In the genomic region with DNA sequence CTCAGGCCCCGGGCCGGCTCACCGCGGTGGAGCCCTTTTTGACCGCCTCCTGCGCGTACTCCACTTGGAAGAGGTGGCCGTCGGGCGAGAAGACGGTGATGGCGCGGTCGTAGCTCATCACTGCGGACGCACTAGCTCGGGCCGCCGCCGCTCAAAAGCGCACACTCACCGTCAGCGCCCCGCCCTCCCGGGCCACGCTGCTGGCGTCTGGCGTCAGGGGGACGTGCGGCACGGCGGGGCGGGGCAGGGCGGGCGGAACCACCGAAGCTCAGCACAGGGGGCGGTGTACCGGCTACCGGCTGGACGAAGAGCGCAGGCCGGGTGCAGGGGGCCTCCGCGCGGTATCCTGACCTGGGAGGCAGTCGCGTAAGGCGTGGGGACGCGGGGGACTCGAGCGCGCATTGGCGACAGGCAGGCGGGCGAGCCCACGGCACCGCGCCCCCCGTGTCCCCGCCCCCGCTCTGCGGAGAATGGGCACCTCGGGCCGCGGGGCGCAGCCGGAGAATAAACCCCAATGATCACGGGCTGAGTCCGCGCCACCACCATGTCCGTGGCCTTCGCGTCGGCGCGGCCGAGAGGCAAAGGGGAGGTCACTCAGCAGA, we compare ENCODE assay signal across 1 mouse cellular context.
TF ChIP-seq lines count a peak whose summit lies in the region.

A gene (minus strand): TSS at position 178 of the 602 bp plus-strand sequence.
A gene (plus strand): TSS at position 254 of the 602 bp plus-strand sequence.

TF ChIP-seq in CH12.LX, 34 proteins besides CTCF, POLR2A, EP300 and RAD21:
- 0 out of 2 replicates have a peak, but pooled peaks have one; percentile 28 for TF ChIP-seq MAX (IDR thresholded peaks at IDR 0.05; ENCODE audit: low read length)
- TF ChIP-seq IRF4 (IDR thresholded peaks at IDR 0.05; ENCODE audit: low read depth, low read length) = no peak
- TF ChIP-seq MAZ (IDR thresholded peaks at IDR 0.05; ENCODE audit: low read depth, low read length) = 0 out of 2 replicates have a peak, but pooled peaks have one; percentile 56
- TF ChIP-seq NELFE (IDR thresholded peaks at IDR 0.05; ENCODE audit: low read depth, low read length) = peak; percentile 85
- peak; percentile 95; the same call in 1 of the 2 replicates for TF ChIP-seq CHD1 (IDR thresholded peaks at IDR 0.05; ENCODE audit: low read depth, low read length)
- TF ChIP-seq CHD2 (IDR thresholded peaks at IDR 0.05; ENCODE audit: low read length) = peak; percentile 30
- no peak for TF ChIP-seq USF2 (conservative IDR thresholded peaks at IDR 0.05; ENCODE audit: low read depth, low read length)
- TF ChIP-seq MAFK (IDR thresholded peaks at IDR 0.05; ENCODE audit: insufficient replicate concordance, low read length) = no peak
- TF ChIP-seq TBP (conservative IDR thresholded peaks at IDR 0.05; ENCODE audit: low read depth, low read length) = no peak
- no peak for TF ChIP-seq USF1 (IDR thresholded peaks at IDR 0.05; ENCODE audit: low read depth, low read length)
- peak; percentile 48 for TF ChIP-seq NRF1 (IDR thresholded peaks at IDR 0.05; ENCODE audit: low read depth, low read length)
- TF ChIP-seq SMC3 (IDR thresholded peaks at IDR 0.05; ENCODE audit: low read depth, low read length) = no peak
- peak; percentile 10; the same call in 1 of the 2 replicates for TF ChIP-seq MEF2A (IDR thresholded peaks at IDR 0.05; ENCODE audit: borderline replicate concordance, low read depth, low read length)
- no peak for TF ChIP-seq JUND (conservative IDR thresholded peaks at IDR 0.05; ENCODE audit: low read depth, low read length)
- no peak for TF ChIP-seq UBTF (IDR thresholded peaks at IDR 0.05; ENCODE audit: low read depth, low read length)
- TF ChIP-seq ETS1 (conservative IDR thresholded peaks at IDR 0.05; ENCODE audit: low read depth, low read length) = no peak
- TF ChIP-seq JUN (IDR thresholded peaks at IDR 0.05; ENCODE audit: insufficient read depth, low read depth, low read length) = no peak
- peak; percentile 38; the same call in 1 of the 2 replicates for TF ChIP-seq TCF12 (IDR thresholded peaks at IDR 0.05; ENCODE audit: low read depth, low read length)
- no peak for TF ChIP-seq ZNF384 (IDR thresholded peaks at IDR 0.05; ENCODE audit: low read depth, low read length)
- TF ChIP-seq RCOR1 (conservative IDR thresholded peaks at IDR 0.05; ENCODE audit: low read depth, low read length) = no peak
- TF ChIP-seq SIN3A (IDR thresholded peaks at IDR 0.05; ENCODE audit: low read length) = peak; percentile 46
- TF ChIP-seq POLR2AphosphoS2 (IDR thresholded peaks at IDR 0.05; ENCODE audit: low read depth, low read length) = peak; percentile 67; the same call in 1 of the 2 replicates
- TF ChIP-seq BHLHE40 (IDR thresholded peaks at IDR 0.05; ENCODE audit: low read depth, low read length) = peak; percentile 45
- TF ChIP-seq ZMIZ1 (IDR thresholded peaks at IDR 0.05; ENCODE audit: low read depth, low read length) = peak; percentile 77; the same call in 1 of the 2 replicates
- no peak for TF ChIP-seq ZKSCAN1 (IDR thresholded peaks at IDR 0.05; ENCODE audit: borderline replicate concordance, low read depth, low read length)
- TF ChIP-seq ELF1 (IDR thresholded peaks at IDR 0.05; ENCODE audit: low read depth, low read length) = peak; percentile 18; the same call in 1 of the 2 replicates
- TF ChIP-seq E2F4 (IDR thresholded peaks at IDR 0.05; ENCODE audit: insufficient replicate concordance, low read depth, low read length) = no peak
- TF ChIP-seq MYC (IDR thresholded peaks at IDR 0.05; ENCODE audit: low read depth, low read length) = no peak
- no peak for TF ChIP-seq KAT2A (IDR thresholded peaks at IDR 0.05; ENCODE audit: insufficient replicate concordance, low read length)
- TF ChIP-seq HCFC1 (IDR thresholded peaks at IDR 0.05; ENCODE audit: low read depth, low read length) = peak; percentile 51
- no peak for TF ChIP-seq GABPA (IDR thresholded peaks at IDR 0.05; ENCODE audit: insufficient replicate concordance, low read depth, low read length)
- TF ChIP-seq PAX5 (IDR thresholded peaks at IDR 0.05; ENCODE audit: low read length) = no peak
- TF ChIP-seq ZC3H11A (IDR thresholded peaks at IDR 0.05; ENCODE audit: low read depth, low read length) = no peak
- no peak; the same call in none of the 2 replicates for TF ChIP-seq MXI1 (IDR thresholded peaks at IDR 0.05; ENCODE audit: low read depth, low read length)
